Mouse (Mus musculus): ENCODE measurements at regions not wholly inside any gene's neighbourhood (a gene's known extent, or its start where the extent isn't known, plus 50 kb on each side); places are given as distances from the start of the nearest gene placed in this dataset.
"Not testable (repeated sequence)": the region's sequence is repeated elsewhere in the genome, so short reads cannot be mapped to it uniquely, and the experiment has no call there.

DNA sequence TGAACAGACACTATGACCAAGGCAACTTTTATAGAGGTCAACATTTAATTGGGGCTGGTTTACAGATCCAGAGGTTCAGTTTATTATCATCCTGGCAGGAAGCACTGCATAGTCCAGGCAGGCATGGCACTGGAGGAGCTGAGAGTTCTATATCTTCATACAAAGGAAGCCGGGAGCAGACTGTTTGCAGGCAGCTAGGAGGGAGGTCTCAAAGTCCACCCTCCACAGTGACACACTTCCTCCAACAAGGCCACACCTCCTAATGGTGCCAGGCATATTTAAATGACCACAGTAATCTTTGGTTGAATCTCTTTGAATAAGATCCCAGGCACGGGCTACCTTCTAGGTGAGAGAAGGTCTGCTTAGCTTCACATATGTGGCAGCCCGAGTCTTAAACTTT, 245.5 kb upstream of the Tmpo start:
- Histone ChIP-seq H3K36me3 (replicated peaks; ENCODE audit: low read length) (no peaks in the 10 kb centered on the region), H3K9me3 (peaks cover 3% of the 10 kb centered on the region; the same call in 1 of the 2 replicates), H3K4me1 (no peaks in the 10 kb centered on the region), H3K4me3 (replicated peaks) (no peak overlapping the region), H3K27me3 (replicated peaks) (no peaks in the 10 kb centered on the region)
- TF ChIP-seq GATA1 (IDR thresholded peaks at IDR 0.05; ENCODE audit: borderline replicate concordance, low read length): no peak
- TF ChIP-seq FLI1 (IDR thresholded peaks at IDR 0.05; ENCODE audit: low read length): no peak

- not testable (repeated sequence) for H3K4me3 ChIP-seq (replicated peaks); H3K36me3 ChIP-seq (replicated peaks; ENCODE audit: low read length); H3K4me1 ChIP-seq; H3K9me3 ChIP-seq; H3K27me3 ChIP-seq (replicated peaks)
These were observed 244.7 kb upstream of the Tmpo start for GRCm38 (mm10) chr10:91425625-91426385.

DNA sequence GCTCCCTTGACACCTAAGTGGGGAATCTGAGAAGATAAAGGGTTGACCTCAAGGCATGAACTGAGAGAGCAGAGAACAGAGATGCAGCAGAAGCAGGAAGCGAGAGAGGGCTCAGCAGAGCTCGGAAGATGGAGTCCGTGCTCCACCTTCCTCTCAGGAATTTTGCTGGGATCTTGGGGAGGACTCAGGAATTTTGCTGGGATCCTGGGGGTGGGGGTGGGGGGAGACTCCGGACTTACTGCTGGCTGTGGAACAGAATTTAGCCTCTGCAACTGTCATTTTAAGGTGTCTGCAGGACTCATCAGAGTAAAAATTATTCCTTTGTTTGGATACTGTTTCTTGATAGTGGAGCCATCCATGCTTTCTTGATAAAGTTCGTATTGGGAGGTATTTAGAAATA, 243.7 kb upstream of the Tmpo start:
- Histone ChIP-seq H3K9me3 (peaks cover 3% of the 10 kb centered on the region; the same call in 1 of the 2 replicates), H3K27me3 (replicated peaks) (no peaks in the 10 kb centered on the region), H3K4me1 (no peaks in the 10 kb centered on the region), H3K36me3 (replicated peaks; ENCODE audit: low read length) (no peaks in the 10 kb centered on the region), H3K4me3 (replicated peaks) (no peak overlapping the region)
- TF ChIP-seq FLI1 (IDR thresholded peaks at IDR 0.05; ENCODE audit: low read length) (no peak), GATA1 (IDR thresholded peaks at IDR 0.05; ENCODE audit: borderline replicate concordance, low read length) (no peak)

DNA sequence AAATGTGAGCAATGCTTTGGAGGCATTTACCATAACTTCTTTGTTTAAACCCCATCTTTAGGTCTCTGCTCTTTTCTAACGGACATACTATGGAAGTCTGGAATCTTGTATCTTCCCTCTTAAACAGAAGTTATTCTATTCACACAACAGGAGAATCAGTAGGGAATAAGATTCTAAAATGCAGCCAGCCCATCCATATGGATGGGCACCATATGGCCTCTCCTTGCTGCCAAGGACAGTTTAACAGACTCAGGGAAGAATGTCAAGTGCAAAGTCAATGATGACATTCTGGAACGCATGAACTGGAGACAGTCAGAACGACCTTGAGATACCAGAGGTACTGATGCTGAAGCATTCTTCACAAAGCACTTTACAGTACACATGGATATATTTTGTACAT, 206.1 kb upstream of the Tmpo start:
- no peaks in the 10 kb centered on the region for H3K36me3 ChIP-seq (replicated peaks; ENCODE audit: low read length)
- H3K9me3 ChIP-seq: peaks cover 12% of the 10 kb centered on the region; the same call in 1 of the 2 replicates
- TF ChIP-seq GATA1 (IDR thresholded peaks at IDR 0.05; ENCODE audit: borderline replicate concordance, low read length) (no peak), FLI1 (IDR thresholded peaks at IDR 0.05; ENCODE audit: low read length) (no peak)
- no peaks in the 10 kb centered on the region for H3K4me1 ChIP-seq
- H3K27me3 ChIP-seq (replicated peaks): no peaks in the 10 kb centered on the region
- H3K4me3 ChIP-seq (replicated peaks): no peak overlapping the region

DNA sequence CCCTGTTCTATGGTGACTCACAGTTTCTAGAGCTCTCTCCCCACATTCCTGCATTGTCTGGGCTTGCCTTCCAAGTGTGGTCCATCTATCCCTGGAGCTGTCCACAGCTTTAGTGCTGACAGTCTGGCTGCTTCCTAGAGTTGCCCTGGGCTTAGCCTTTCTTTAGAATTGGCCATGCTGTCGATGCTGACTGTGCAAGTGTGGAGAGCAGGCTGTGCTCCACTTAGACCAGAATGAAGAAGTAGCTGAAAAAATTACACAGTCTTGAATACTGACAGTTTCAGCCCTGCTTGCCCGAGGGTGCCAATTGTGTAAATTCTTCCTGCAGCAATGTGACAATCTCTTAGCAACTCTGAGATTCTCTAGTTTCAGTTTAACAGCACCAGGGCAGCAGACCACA, 203.3 kb upstream of the Tmpo start:
- no peaks in the 10 kb centered on the region for H3K36me3 ChIP-seq (replicated peaks; ENCODE audit: low read length)
- peaks cover 12% of the 10 kb centered on the region; the same call in 1 of the 2 replicates for H3K9me3 ChIP-seq
- H3K4me3 ChIP-seq (replicated peaks): no peak overlapping the region
- TF ChIP-seq FLI1 (IDR thresholded peaks at IDR 0.05; ENCODE audit: low read length): no peak
- no peak for TF ChIP-seq GATA1 (IDR thresholded peaks at IDR 0.05; ENCODE audit: borderline replicate concordance, low read length)
- no peaks in the 10 kb centered on the region for H3K27me3 ChIP-seq (replicated peaks)
- no peaks in the 10 kb centered on the region for H3K4me1 ChIP-seq

DNA sequence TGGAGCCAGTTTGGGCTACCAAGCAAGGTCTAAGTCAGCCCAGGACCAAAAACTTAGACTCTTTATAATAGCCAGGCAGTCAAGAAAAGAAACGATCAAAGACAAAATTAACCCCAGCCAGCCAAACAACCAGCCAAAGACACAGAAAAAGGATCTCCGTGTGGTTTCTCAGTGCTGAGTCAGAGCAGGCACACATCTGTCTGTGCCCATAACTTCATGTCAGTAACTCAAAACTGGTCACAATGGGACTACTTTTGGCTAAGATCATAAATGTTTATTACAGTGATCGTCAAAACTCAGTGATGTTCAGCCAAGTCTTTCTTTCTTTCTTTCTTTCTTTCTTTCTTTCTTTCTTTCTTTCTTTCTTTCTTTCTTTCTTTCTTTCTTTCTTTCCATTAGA, 195.6 kb upstream of the Tmpo start:
- H3K27me3 ChIP-seq (replicated peaks): no peaks in the 10 kb centered on the region
- no peaks in the 10 kb centered on the region for H3K4me1 ChIP-seq
- peaks cover 4% of the 10 kb centered on the region; the same call in 1 of the 2 replicates for H3K9me3 ChIP-seq
- no peak overlapping the region for H3K4me3 ChIP-seq (replicated peaks)
- TF ChIP-seq FLI1 (IDR thresholded peaks at IDR 0.05; ENCODE audit: low read length) (no peak), GATA1 (IDR thresholded peaks at IDR 0.05; ENCODE audit: borderline replicate concordance, low read length) (no peak)
- H3K36me3 ChIP-seq (replicated peaks; ENCODE audit: low read length): no peaks in the 10 kb centered on the region

GRCm38 (mm10) chr10:91367488-91367887, 186.4 kb upstream of the Tmpo start:
- Histone ChIP-seq H3K4me3 (replicated peaks) (no peak overlapping the region), H3K36me3 (replicated peaks; ENCODE audit: low read length) (no peaks in the 10 kb centered on the region), H3K9me3 (no peaks in the 10 kb centered on the region), H3K4me1 (no peaks in the 10 kb centered on the region), H3K27me3 (replicated peaks) (no peaks in the 10 kb centered on the region)
- TF ChIP-seq GATA1 (IDR thresholded peaks at IDR 0.05; ENCODE audit: borderline replicate concordance, low read length) (no peak), FLI1 (IDR thresholded peaks at IDR 0.05; ENCODE audit: low read length) (no peak)

GRCm38 (mm10) chr10:91362587-91362986, 181.5 kb upstream of the Tmpo start:
- Histone ChIP-seq H3K9me3 (0 out of 2 replicates have a peak, but pooled peaks cover 4% of the 10 kb centered on the region), H3K4me3 (replicated peaks) (no peak overlapping the region), H3K27me3 (replicated peaks) (no peaks in the 10 kb centered on the region), H3K4me1 (no peaks in the 10 kb centered on the region), H3K36me3 (replicated peaks; ENCODE audit: low read length) (no peaks in the 10 kb centered on the region)
- TF ChIP-seq FLI1 (IDR thresholded peaks at IDR 0.05; ENCODE audit: low read length) (no peak), GATA1 (IDR thresholded peaks at IDR 0.05; ENCODE audit: borderline replicate concordance, low read length) (no peak)

DNA sequence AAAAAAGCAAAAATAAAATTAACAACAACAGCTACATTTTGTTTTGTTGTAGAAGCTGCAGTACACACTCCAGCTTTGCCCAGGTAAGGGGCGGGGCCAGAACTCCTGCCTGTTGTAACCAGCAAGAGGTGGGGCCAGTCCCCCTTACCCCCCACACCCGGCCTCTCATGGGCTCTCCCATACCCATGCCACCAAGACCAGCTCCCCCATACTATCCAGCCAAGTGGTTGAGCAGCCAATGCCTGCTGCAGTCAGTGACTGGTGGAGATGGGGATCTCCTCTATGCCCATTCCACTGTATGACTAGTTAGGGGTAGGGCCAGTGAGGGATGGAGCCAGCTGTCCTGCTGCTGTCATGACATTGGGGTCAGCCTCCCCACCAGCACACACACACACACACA, 180.5 kb upstream of the Tmpo start:
- no peaks in the 10 kb centered on the region for H3K4me1 ChIP-seq
- no peak overlapping the region for H3K4me3 ChIP-seq (replicated peaks)
- TF ChIP-seq FLI1 (IDR thresholded peaks at IDR 0.05; ENCODE audit: low read length): no peak
- no peak for TF ChIP-seq GATA1 (IDR thresholded peaks at IDR 0.05; ENCODE audit: borderline replicate concordance, low read length)
- no peaks in the 10 kb centered on the region for H3K36me3 ChIP-seq (replicated peaks; ENCODE audit: low read length)
- H3K9me3 ChIP-seq: 0 out of 2 replicates have a peak, but pooled peaks cover 4% of the 10 kb centered on the region
- no peaks in the 10 kb centered on the region for H3K27me3 ChIP-seq (replicated peaks)

DNA sequence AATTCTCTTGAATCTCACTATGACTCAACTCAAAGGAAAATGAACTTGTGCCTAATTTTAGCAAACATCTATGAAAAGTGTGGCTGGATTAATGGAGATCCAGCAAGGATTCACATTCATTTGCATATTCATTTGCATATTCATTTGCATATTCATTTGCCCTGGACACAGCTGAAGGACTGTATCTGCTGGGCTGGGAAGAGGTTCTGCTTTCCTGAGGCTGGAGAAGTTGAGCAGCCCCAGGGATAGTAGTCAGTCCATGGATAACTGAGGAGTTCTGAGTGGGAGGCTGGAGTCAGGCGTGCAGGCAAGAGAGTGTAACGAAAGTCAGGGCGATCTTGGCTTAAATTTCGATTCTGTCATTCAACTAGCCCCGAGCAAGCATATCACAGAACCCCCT, 164.3 kb upstream of the Tmpo start:
- Histone ChIP-seq H3K4me1 (0 out of 2 replicates have a peak, but pooled peaks cover 3% of the 10 kb centered on the region), H3K4me3 (replicated peaks) (no peak overlapping the region), H3K36me3 (replicated peaks; ENCODE audit: low read length) (no peaks in the 10 kb centered on the region), H3K9me3 (no peaks in the 10 kb centered on the region), H3K27me3 (replicated peaks) (no peaks in the 10 kb centered on the region)
- TF ChIP-seq FLI1 (IDR thresholded peaks at IDR 0.05; ENCODE audit: low read length): no peak
- TF ChIP-seq GATA1 (IDR thresholded peaks at IDR 0.05; ENCODE audit: borderline replicate concordance, low read length): no peak

All from megakaryocyte, embryonic 14.5 days (primary cell).